Mouse (Mus musculus) MEL (cell line): ENCODE results near the gene Trpm8.

ENCODE experiments used
- CHD2 ChIP-seq: IDR thresholded peaks from 2 replicates; pipeline ENCODE4 v1.6.1; 2011; ENCODE audit warnings: low read length, improper control_type of control experiment
- CTCF ChIP-seq, 3 experiments: IDR thresholded peaks in 2 of 3; conservative IDR thresholded peaks in 1 of 3; 2 replicates each; pipeline ENCODE4 v1.5.1; 2011 to 2012; ENCODE audit warnings: low read length in 3 of 3, low read depth in 2 of 3, mild to moderate bottlenecking in 2 of 3, improper control_type of control experiment in 1 of 3, inconsistent platforms in 1 of 3, mixed read lengths in 1 of 3, moderate library complexity in 1 of 3; ENCODE audit not compliant: control insufficient read depth in 1 of 3, insufficient read depth in 1 of 3, poor library complexity in 1 of 3, severe bottlenecking in 1 of 3
- MAFK ChIP-seq: IDR thresholded peaks from 2 replicates; pipeline ENCODE4 v1.6.1; 2011; ENCODE audit warnings: low read depth, mild to moderate bottlenecking, low read length, improper control_type of control experiment, borderline replicate concordance
- POLR2A ChIP-seq, 2 experiments: IDR thresholded peaks; 2 replicates each; pipeline ENCODE4 v1.6.1; 2011 to 2012; ENCODE audit warnings: low read length in 2 of 2, mild to moderate bottlenecking in 2 of 2, control low read depth in 1 of 2, improper control_type of control experiment in 1 of 2, low read depth in 1 of 2, moderate library complexity in 1 of 2; ENCODE audit not compliant: control insufficient read depth in 1 of 2, insufficient read depth in 1 of 2, poor library complexity in 1 of 2
- SIN3A ChIP-seq: IDR thresholded peaks from 2 replicates; pipeline ENCODE4 v1.6.1; 2012; ENCODE audit warnings: low read length, improper control_type of control experiment, inconsistent platforms

GRCm38 (mm10) chr1:88249596-88249995 is 27.9 kb upstream of the Trpm8 start:
- no peak for TF ChIP-seq CTCF (IDR thresholded peaks at IDR 0.05 in 2 of 3, conservative IDR thresholded peaks at IDR 0.05 in 1 of 3; ENCODE audit: control insufficient read depth in 1 of 3, insufficient read depth in 1 of 3, low read depth in 2 of 3, low read length in 3 of 3, poor library complexity in 1 of 3, severe bottlenecking in 1 of 3)
- no peak for TF ChIP-seq SIN3A
- no peak for TF ChIP-seq CHD2
- no peak for TF ChIP-seq POLR2A (IDR thresholded peaks at IDR 0.05; ENCODE audit: control insufficient read depth in 1 of 2, insufficient read depth in 1 of 2, low read depth in 1 of 2, low read length in 2 of 2, poor library complexity in 1 of 2)
- no peak for TF ChIP-seq MAFK
